Mouse (Mus musculus) adrenal gland, postnatal 4 days (tissue): ENCODE results near the gene Fbxo47. TPM values are rescaled to one million over a fixed set of nuclear protein-coding genes. Genes with fewer than 3 reads are reported as not detected.

Source experiments
- DNase-seq, 2 experiments: peaks; one replicate each; pipeline ENCODE4 v3.0.0; 2021 to 2022; ENCODE audit warnings: low spot score in 2 of 2, mixed read lengths in 2 of 2
- long read RNA-seq, 2 experiments: library from polyadenylated mRNA; stranded (forward); transcript quantifications; one replicate each; pipeline ENCODE4 v2.0.0; 2021
- total RNA-seq, 2 experiments: library from RNA; stranded (reverse); gene quantifications; 2 replicates each; pipeline ENCODE4 v1.2.3; 2021

Gene Fbxo47
- 1 to 10 TPM; 1.2 to 1.8 TPM for total RNA-seq
- long read RNA-seq, experiment 1, partial matches to known transcripts, result 0 of 3 reads
- long read RNA-seq, experiment 1, other reads (novel, unspliced or antisense), result 3 of 3 reads
- long read RNA-seq, experiment 2, partial matches to known transcripts, result 1 of 3 reads
- long read RNA-seq, experiment 2, other reads (novel, unspliced or antisense), result 2 of 3 reads

DNA sequence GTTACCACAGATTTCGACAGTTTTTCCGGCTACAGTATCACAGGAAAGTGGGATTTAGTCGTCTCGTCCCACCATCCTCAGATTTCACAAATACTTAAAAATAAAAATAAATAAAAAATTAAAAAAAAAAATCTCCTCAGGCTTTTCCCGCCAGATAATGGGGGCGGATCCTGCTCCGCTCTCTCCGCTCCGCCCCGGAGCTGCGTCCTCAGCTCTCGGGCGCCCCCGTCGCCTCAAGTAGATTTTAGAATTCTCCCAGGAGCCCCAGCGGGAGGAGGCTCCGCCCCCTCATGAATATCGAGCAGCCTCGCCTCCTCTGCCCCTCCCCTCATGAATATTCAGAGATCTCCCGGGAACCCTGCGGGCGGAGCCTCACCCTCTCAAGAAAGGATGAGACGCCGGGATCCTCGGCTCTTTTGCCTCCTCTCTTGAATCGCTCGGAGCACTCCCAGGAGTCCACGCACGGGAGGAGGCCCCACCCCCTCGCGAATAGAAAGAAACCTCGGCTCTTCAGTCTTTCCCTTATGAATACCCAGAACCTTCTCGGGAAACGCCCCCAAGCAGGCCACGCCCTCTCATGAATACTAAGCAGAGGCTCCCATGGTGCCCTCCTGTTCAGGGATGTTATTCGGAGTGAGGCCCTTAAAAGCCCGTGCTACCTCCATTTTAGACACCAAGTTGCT is at the start of gene Fbxo47:
TSS of gene Fbxo47 (minus strand) at position 237 of the 683 bp plus-strand sequence.
- peak; percentile 79 to 93 for DNase-seq

DNA sequence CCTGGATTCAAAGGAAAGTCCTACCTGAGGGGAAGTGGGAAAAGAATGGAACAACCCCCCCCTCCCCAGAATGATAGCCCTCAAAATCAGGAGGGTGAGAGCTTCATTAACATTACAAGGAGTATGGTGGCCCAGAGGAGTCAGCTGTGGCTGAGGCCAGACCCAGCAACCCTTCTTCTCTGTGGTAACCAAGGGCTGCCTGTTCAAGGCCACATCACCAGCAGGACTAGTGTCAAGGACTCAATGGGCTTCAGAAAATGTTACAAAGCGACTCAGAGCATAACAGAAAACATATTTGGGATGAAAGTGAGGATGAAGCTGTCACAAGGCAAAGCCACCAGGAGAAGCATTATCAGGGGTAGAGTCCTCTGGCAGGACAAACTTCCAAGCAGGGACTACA is 49.6 kb upstream of the Fbxo47 start:
- DNase-seq, result no peak

DNA sequence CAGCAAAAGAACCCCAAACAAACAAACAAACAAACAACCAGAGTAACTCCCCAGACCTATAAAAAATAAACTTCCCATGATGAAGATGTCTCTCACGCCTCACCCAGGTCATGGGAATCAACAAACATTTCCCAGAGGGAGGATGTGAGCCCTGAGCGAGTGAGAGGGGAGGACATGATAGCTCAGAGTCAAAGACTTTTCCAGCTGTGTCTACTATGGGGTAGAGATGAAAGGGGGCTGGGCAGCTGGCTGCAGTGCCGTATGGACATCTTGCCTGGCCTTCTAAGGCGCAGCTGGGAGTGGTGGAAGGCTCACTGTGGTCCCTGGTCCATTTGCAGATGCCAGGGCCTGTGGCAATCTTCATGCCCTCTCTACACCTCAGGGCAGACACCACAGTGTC is 45.0 kb upstream of the Fbxo47 start:
- DNase-seq, result no peak

DNA sequence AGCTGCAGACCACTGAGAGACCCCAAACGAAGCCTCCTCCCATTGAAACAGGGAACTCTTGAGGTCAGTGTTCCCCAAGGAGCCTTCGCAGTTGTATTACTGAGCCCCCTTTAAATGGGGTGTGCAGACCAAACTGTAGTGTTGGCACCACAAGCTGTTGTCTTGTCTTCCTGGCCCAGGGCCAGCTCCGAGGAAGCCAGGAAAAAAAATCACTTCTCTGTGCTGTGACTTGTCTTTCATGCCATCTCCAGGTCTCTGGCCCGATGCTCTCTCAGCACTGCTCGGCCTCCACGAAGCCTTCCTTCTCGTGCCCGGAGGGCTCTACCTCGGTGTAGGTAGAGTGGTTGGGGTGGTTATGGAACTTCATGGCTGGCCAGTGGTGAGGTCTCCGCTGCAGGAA is 40.3 kb upstream of the Fbxo47 start:
- DNase-seq, result no peak

DNA sequence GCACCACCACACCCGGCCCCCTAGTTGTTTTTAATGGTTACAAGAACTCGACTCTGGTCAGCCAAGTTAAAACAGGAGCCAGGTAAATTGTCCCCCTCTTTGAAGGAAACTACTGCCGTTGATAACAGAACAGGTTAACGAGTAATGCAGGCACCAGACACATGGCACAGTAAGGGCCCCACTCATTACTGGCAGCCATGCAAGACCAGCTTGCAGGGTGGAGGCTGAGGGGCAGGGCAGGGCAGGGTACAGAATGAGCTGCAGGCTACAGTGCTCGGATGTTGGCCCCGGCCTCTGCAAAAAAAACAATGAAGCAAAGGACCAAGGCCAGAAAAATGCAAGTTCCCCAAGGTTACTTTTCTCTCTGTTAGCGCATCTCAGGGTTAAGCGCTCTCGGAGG is 39.7 kb upstream of the Fbxo47 start:
- no peak for DNase-seq

DNA sequence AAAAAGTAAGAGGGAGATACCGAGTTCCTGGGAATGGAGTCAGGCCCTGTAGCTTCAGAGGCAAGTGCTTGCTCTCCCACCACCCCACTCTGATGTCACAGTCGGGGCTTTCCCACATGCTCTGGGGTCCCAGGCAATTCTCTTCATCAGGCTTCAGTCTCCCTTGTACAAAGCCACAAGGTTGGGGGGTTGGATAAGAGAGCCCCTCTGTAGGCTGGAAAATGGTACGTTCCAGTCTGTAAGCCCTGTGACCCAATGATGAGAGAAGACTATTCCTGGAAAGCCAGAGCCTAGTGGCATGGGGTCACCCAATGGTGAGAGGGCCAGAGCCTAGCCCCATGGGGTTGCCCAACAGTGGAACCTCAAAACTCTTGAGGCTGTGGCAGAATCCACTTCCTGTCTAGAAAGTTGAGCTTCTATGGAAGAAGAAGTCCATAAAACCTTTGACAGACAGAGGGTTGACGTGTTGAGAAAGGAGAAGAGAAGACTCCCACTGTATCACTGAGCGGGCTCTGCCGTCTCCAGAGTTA is 32.1 kb upstream of the Fbxo47 start:
- DNase-seq, result no peak

DNA sequence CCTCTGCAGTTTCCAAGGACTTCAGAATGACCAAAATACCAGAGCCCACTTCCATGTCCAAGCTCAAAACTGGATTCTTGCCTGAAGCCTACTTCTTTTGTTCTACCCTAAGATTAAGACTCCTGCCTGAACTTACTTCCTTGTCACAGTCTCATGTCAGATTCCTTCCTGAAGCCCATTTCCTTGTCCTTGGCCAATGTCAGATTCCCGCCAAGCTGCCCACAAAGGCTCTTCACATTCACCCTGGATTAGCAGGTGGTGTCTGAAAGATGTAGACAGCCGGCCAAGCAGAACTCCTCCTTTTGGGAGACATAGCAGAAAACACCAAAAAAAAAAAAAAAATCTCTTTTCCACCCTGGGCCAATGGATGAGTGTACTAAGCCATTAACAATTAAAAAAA is 31.5 kb upstream of the Fbxo47 start:
- no peak for DNase-seq

DNA sequence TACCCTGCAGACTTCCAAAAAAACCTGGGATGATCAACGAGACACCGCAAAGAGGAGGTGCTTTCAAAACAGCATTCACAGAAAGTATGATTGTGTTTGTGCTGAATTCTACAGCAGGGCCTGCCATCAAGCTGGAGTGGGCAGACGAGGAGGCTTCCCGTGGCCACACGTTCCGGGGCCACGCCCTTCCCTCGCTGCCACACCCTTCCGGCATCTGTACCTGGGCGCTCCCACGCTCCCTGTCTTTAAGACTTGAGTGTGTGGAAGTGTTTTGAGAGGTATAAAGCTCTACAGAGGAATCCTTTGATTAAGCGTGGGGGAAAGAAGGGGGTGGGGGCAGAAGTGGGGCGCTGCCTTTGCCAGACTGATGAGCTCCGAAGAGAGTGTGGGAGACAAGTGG is 29.2 kb upstream of the Fbxo47 start:
- no peak for DNase-seq

DNA sequence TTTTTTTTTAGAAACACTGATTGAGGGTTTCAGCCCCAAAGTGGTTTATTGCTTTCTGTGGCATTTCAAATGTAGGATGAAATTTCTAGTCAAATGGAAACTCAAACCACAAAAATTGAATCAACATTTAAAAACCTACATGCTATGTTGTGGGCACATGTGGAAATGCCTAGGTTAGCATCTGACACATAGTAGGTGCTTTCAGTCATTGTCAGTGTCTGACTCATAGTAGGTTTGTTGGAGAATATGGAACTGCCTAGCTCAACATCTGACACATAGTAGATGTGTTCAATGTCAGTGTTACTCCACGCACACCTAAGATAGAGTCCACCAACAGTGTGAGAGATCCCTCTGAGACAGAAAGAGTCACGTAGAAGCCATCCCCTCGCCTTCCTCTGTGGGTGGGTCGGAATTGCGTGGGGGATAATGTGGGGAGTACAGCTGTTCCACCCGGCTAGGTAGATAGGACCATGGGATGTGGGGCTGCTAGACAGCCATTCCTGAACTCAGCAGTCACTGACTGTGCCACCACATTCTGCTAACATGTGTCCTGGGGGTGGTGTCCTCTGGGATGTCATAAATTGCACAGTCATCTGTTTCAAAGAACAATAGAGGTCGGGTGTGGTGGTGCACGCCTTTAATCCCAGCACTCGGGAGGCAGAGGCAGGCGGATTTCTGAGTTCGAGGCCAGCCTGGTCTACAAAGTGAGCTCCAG is 24.8 kb upstream of the Fbxo47 start:
- no peak for DNase-seq

DNA sequence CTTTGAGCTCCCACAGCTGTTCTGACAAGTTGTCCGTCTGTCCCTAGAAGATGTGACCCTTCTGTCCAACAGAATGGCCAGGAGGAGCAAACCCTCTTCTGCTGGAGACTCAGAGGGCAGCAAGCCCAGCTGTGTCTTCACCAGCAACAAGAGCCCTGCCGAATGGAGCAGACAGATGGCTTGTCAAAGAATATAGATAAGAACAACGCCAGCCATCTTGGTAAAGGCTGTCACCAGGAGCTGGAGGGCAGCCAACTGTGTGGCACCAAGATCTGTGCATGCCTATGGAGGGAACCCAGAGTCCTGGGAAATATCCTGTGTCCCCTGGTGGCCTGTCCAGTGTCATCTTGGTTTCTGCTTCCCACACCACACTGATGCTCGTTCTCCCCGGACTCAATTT is 24.0 kb upstream of the Fbxo47 start:
- no peak for DNase-seq

DNA sequence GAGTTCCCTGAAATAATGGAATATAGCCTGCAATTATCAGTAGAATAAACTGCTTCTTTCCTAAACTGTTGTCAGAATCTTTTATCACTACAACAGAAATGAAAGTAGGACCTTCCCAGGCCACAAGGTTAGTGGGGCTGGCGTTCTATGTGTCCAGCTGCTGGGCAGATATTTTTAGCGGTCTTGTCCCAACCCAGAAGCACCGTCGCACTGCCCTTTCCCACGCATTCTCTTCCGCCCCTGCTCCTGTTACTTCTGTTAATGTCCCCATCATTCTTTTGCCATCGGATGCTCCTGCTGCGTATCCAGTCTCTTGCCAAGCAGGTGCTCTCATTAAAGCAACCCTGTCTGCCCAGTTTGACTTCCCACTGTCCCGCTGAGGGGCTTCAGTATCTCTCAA is 23.0 kb upstream of the Fbxo47 start:
- DNase-seq, result no peak

DNA sequence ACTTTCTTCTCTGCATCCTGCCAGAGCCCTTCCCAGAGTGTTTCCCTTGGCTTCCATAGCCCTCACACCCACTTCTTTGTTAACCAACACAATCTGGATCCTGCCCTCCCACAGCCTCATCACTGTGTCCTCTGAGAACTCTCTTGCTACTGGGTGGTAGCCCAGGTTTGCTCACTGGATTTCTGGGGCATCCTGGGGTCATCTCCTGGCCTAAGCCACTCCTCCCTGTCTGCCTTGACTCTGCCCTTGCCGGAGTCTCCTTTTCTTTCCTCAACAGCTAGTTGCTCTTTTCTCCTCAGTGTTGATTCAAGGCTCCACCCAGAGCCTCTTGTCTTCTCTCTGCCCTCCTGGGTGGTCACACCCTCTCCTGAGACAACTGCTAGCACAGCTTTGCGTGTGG is 22.0 kb upstream of the Fbxo47 start:
- no peak for DNase-seq

DNA sequence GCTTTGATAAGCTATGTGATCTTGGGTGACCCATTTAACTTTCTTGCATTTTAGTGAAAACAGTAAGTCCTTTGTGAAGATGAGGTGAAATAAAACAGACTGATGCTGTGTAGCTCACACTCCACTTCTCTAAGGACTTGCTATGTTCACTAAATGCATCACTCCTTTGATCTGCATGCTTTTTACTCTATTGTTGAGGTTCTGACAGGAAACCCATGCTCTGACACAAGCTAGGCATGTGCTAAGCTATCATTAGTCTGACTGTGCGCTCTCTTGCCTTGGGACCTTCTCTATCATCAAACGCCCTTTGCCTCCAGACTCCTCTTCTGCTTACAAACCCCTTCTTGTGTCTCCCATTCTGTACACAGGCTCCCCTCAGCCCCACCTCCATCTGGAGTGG is 21.6 kb upstream of the Fbxo47 start:
- no peak for DNase-seq

DNA sequence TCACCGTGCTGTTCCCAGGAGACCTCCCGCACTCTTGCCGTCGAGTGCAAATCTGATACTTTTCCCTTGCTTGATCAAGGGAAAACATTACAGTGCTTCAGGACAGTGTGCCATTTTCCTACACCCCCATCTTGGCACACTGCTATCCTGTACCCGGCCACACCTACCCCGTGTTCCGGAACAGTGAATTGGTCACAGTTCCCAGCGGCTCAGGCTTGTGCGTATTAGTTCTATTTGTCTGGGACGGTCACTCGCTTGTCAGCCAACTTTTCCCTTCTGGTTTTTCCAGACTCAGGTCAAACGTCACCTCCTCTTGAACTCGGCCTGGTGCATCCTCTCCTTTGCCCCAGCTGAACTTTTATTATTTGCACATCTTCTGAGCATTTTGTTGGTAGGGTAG is 20.8 kb upstream of the Fbxo47 start:
- DNase-seq, result no peak

DNA sequence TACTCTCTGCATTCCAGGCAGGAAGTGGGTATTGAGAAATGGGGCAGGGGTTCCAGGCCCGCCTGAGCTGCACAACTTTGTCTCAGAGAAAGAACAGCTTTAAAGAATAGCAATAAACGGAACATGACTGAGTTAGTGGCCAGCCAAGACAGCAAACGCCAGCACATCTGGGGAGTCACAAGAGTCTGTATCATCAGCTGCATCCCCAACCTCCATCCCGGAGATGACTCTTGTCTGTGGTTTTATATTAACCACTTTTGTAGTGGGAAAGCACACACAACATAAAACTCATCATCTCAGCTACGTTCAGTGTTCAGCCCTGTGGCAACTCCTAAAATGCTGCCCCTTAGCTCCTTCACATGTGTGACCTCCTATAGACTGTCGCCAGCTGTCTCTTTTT is 17.9 kb upstream of the Fbxo47 start:
- no peak for DNase-seq

DNA sequence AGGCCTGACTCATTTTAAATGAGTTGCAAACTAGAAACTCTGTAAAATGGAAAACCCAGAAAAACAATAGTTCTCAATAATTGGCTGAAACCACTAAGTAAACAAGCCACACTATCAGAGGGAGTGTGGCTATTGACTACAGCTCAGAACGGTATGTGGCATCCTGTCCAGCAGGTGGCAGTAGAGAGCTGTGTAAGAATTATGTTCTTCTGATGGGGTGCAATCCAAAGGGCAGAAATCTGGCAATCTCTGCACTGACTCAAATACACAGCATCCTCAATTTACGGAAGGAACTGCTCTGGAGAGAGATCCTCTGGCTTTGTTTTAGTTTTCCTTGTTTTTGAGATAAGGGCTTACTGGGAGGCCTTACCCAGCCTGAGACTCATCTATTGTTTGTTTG is 15.9 kb upstream of the Fbxo47 start:
- DNase-seq, result peak; percentile 60 to 73

DNA sequence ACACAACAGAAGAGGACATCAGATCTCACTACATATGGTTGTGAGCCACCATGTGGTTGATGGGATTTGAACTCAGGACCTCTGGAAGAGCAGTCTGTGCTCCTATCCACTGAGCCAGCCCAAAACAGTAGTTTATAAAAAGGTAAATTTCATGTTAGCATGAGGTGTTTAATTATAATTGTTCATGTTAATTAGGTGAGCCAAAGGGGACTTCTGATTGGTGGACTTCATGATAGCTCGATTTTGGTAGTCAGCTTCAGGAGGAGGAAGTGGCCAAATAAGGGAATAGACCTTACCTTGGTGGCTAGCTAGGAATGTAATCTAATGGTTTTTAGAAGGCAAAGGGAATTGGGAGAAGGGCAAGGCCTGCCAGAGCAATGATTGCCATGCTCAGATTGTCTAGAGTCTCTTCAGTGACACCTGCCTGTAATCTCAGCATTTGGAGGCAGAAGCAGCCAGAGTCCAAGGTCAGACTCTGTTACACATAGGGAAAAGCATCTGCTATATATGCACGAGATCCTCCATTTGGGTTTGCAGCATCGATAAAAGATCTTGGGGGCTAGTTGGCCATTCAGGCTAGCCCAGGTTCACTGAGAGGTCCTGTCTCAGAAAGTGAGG is 13.7 kb upstream of the Fbxo47 start:
- no peak for DNase-seq

DNA sequence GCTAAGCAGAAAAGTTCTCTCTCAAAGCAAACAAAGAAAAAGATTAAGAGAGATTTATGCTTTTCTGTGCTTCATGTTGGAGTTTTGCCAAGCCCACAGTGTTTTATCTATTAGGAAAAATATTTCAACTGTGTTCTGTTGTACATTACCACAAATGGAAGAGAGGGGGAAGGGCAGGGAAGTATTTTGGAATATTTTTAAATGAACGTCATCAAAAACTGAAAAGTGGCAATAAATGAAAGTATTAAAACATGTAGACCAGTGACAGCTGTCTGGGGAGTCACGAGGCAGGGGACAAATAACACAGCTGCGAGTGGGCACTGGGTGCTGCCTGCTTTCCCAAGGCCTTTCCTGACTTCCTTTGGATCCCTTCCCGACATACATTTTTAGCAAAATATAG is 12.7 kb upstream of the Fbxo47 start:
- DNase-seq, result no peak

DNA sequence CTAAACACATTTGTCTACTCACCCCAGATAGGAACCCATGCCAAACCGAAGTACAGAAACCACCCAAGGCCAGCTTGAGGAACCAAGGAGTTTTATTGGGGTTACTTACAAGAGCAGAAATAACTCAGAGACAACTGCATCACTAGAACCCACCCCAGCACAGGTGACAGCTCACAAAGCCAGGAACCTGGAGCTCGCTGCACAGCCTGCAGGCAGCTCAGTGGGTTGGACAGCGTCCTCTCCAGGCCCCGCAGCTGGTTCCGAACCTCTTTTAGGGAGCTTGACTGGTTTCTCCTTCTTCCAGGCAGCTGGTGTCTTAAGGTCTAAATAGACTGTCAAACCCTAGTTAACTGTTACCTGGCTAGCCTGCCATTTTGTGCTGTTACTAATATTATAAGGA is 7.9 kb upstream of the Fbxo47 start:
- DNase-seq, result no peak

DNA sequence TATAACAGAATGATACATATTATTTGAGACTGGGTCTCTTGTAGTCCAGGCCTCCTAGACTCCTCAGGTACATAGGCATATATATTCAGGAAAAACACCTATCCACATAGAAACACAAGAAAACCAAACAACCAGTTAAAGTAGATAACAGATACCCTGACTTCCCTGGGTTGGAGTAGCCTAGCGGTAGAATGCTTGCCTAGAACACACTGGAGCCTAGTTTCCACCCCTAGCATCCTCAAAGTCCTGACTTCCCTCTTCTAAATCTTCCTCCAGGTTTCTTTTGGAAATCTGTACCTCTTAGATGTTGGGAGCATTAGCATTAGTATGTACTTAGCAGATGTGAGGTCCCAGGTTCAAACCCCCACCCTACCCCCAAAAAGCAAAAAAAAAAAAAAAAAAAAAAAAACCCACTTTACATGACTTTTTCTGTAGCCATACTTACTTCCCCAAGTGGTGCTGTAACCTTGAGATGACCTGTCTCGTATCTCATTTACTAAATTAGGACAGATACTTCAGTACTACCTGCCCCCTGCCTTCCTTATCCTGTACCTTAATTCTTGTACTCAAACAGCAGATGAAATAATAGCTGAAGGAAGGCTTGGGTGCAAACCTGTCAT is 1.5 kb upstream of the Fbxo47 start:
- DNase-seq, result no peak

DNA sequence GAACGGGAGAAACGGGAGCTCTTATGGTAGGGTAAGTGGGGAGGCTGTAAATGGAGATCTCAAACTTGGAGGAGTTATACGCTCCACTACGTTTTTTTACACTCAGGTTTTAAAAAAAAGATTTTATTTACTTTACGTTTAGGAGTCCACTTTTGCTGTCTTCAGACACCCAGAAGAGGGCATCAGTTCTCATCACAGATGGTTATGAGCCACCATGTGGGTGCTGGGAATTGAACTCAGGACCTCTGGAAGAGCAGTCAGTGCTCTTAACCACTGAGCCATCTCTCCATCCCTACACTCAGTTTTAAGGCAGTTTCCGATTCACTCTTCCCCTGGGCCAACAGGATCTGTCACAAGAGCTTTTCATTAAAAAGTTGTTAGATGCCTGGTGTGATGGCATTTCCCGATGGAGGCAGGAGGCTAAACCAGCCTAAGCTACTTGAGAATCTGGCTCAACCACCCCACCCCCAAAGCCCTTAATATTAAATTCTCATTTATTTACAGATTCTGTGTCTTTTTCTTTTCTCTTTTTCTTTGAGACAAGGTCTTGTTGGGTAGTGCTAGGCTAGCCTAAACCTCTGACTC is 739 bp upstream of the Fbxo47 start:
- DNase-seq, result no peak
